Mouse (Mus musculus): ENCODE measurements around the gene Ppm1h. TPM values are rescaled to one million over a fixed set of nuclear protein-coding genes. Genes with fewer than 3 reads are reported as not detected.

Gene Ppm1h
- polyA plus RNA-seq, 1 experiment from 2014 or later: 10.7 TPM

MicroRNAs within 50 kb of the gene (microRNA counts, 519-probe panel; counts per million panel counts)
- microRNA mmu-let-7i: 4,594 counts per million, percentile 96 among the panel's probes with 10 or more counts

Small RNA genes lying within 50 kb of the gene (microRNA-seq; reads per million reads assigned to microRNA genes)
- not detected for gene Mir6412
- not detected for gene Mir8104
- gene Mirlet7i: 37,783 reads per million, percentile 99 among the genes with 10 or more reads in this experiment

Other genes with a start within 250 kb of the Ppm1h start
- 1.0 and 1.6 TPM in 2 replicates for gene Avpr1a, start 230.3 kb upstream of the Ppm1h start, polyA plus RNA-seq (2015; fragmentation: Nextera tagmentation; extraction: Ambion mirVana)

All from forebrain, embryonic 15.5 days (tissue).